Mouse (Mus musculus) cerebellum, adult (tissue): ENCODE results near the gene Fam173a.

Experiments used
- ATAC-seq: cut with Nextera tagmentation; 2 replicates; pipeline ENCODE4 v1.9.2; 2017; ENCODE audit warnings: mild to moderate bottlenecking, moderate library complexity, mixed read lengths; ENCODE audit not compliant: insufficient number of reproducible peaks, low FRiP score, low TSS enrichment

Fam173a gene

DNA sequence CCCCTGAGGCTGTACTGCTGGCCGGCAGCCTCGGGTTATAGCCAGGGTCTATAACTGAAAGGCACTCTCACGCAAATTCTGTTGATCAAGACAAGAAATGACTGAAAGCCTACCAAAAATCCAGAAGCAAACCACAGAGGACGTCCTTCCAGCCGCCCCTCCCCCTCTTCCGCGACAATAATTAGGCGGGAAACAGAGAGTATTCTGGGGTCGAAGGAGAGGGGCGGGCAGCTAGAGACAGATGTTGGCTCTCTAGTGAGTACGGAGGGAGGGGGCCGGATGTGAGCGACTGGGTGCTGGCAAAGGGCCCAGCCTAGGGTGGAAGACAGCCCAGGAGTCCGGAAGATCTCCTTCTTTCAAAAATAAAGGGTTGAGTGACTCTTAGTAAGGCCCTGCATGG is at the start of gene Fam173a:
TSS of gene Fam173a (minus strand) at position 287 of the 400 bp plus-strand sequence.
- no peak for ATAC-seq

GRCm38 (mm10) chr17:25841117-25841880 is 48.6 kb upstream of the Fam173a start, which contains the start of gene Gm20683:
TSS of gene Gm20683 (minus strand) at chr17:25841763.
- ATAC-seq: no peak

- ATAC-seq: no peak
Measured at GRCm38 (mm10) chr17:25840519-25840918, 47.8 kb upstream of the Fam173a start.

GRCm38 (mm10) chr17:25839455-25840235 is 46.9 kb upstream of the Fam173a start:
- ATAC-seq: no peak

GRCm38 (mm10) chr17:25838904-25839303 is 46.2 kb upstream of the Fam173a start:
- ATAC-seq: no peak

- ATAC-seq: no peak
Measured at GRCm38 (mm10) chr17:25837533-25837932, 44.8 kb upstream of the Fam173a start.

DNA sequence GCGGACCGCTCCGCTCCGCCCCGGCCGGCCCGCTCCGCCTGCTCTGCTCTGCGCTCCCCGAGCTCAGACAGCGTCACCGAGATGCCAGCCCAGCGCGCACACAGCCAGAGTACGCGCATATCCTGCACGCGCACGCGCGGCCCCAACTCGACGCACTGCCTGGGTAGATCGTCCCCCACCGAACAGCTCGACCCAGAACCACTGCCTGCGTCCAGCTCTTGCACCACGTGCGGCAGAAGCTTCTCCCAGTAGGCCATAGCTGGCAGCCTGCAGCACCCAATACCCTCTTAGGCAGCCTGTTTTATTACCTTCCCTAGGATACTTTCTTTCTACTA is 44.3 kb upstream of the Fam173a start, which contains the start of gene Rhbdl1:
TSS of gene Rhbdl1 (minus strand) at position 220 of the 335 bp plus-strand sequence.
- peak; percentile 45; the same call in 1 of the 2 replicates for ATAC-seq

DNA sequence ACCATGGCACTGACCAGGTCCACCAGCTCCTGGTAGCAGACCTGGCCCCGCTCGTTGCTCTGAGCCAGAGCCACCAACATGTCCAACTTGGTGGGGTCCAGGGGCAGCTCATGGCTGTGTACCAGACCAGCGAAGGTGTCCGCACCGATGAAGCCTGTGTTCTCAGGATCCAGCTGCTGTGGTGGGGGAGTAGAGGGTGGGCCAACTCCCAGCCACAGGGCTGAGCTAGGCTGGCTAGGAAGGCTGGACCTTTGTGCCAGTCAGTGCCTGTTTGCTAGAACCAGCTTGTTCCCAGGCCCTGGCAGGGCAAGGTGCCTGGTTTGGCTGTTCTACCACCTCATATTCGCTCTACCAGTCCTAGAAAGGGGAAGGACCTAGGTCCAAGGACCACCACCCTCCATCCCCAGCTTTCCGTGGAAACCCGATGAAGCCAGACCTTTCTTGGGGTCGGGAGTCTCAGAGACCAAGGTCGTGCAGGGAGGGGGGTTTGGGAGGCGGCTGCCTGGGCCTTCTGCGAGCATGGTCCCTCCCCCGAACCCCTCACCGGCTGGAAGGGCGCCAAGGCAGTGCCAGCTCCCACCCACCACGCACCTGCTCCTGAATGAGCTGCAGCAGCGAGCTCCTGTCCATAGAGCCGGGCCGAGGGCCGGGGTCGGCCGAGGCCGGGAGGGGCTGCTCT is 43.8 kb upstream of the Fam173a start:
- ATAC-seq: no peak

- ATAC-seq: no peak
Measured at GRCm38 (mm10) chr17:25835816-25836215, 43.1 kb upstream of the Fam173a start.

DNA sequence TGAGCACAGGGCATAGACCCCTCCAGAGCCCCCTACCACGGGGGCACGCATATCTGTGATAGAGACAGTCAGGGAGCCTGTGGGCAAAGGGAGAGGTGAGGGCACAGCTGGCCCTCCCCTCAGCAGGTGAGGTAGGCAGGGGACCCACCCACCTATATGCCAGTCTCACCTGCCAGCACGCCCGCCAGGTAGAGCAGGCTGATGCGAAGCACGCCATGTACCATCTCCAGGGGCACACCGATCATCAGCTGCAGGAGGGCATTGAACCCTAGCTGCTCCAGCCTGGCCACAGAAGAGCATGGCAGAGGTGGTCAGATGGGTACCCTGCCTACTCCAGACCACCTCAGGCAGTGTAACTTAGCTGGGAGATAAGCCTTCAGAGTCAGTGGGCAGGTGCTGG is 42.6 kb upstream of the Fam173a start:
- no peak for ATAC-seq

DNA sequence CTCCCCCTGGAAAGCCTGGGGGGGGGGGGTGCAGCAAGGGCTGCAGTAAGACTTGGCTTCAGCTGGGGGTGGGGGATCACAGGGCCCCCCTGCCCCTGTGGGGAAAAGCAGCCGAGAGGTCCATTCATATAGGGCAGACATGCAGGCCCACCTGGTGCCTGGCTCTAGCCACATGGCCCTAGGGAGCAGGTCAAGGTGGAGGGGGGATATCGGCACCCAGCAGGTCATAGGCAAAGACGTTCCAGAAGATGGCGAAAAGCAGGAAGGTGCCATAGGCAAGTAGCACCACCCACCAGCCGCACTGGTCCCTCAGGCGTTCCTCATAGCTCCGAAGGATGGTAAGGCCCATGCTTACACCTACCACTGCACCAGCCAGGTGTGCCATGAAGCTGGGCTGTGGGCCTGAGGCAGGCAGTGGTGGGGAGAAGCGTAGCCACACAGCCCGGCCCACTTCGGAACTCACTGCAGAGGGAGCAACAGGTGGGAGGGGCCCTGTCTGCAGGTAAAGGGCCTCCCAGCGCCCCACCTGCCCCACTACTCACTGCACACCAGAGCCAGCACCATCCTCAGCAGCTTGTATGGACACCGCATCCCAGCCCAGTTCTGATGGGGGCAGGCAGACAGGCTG is 42.0 kb upstream of the Fam173a start:
- no peak for ATAC-seq

DNA sequence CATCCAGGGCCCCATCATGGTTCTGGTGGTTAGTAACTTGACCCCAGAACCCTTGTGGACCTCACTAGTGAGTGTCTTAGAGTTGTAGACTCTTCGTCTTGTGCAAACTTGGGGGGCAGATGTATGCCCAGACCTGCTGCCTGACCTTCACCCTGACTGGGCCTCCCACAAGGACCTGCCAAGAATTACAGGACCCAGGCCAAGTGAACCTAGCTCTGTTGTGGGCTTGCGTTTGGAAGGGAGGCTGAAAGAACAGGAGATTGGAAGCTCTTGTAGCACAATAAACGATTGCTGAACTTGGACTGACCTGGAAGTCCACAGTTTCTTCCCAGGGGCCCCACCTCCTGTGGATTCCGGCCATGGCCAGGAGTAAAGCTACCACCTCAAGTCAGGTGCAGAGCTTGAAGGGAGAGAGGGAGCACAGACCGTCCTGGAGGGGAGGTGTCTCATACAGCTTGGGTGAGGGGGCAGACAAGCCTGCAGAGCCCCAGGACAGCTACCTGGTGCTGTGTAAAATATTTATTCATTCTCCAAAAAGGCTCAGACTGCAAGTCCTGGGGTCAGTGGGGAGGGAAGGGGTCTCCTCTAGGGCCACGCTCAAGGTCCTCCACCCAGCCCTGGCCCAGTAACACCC is 41.4 kb upstream of the Fam173a start:
- no peak for ATAC-seq

- 0 out of 2 replicates have a peak, but pooled peaks have one; percentile 2 for ATAC-seq
Measured at GRCm38 (mm10) chr17:25833291-25833663, 40.6 kb upstream of the Fam173a start, which contains the start of gene Stub1. TSS of gene Stub1 (minus strand) at chr17:25833404.

DNA sequence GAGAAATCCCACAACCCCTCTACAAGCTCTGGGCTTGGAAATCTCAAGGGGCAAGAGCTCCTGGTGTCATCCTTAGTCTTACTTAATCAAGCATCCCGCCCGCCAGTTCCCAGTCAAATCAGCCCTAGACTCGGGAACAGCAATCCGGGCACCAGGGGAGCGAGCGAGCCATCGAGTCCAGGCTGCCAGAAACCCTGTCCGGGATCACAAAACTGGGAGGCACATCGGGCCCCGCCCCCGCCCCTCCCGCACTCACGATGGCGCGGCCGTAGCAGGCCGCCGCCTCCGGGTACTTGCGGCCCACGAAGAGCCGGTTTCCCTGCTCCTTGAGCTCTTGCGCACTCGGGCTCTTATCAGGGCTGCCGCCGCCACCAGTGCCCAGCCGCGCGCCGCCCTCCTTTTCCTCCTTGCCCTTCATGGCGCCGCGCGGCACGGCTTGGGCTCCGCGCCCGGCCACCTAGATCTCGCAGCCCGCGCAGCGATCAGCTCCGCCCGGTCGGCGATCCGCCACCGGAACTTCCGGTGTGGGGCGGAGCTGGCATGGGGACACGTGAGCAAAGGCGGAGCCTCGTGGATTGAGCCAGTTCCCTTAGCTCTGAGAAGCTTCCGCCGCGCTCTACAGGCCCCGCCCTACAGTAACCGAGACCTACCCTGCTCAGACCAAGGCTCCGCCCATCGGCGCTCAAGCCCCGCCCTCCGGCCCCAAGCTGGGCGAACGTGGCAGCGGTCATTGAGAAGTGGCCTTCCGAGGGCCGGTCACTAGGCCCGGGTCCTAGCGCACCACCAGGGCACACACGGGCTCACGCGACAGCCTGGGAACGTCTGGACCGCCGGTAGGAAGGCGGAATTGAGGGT is 40.0 kb upstream of the Fam173a start:
- peak; percentile 62 for ATAC-seq

DNA sequence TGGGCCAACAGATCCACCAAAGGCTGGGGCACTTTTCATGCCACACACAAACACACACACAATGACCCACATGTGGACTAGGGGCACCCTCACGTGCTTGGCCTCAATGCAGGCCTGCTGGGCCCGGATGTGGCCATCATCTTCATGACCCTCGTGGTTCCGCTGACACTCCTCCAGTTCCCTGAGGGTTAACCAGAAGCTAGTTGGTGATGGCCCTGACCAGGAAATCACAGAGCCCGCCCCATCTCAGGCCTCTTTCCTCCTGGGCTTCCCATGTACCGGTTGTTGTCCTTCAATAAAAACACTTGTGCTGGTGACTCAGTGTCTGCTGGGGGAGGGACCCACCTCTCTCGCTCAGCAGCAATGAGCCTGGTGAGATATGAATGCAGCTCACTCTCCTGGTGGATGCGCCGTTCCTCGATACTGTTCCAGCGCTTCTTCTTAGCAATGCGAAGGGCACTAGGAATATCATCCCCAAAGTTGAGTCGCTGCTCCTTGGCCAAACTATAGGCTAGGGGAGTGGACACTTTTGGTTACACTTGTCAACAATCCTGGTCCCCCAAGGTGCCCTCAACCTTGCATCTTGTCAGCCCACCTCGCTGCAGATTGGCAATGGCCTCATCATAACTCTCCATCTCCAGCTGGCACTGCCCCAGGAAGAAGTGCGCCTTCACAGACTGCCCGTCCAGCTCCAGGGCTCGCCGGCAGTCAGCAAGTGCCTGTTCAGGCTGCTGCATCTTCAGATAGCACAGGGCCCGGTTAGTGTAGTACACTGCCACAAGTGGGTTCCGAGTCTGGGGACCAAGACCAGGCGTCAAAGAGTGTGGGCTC is 39.0 kb upstream of the Fam173a start:
- ATAC-seq: no peak

DNA sequence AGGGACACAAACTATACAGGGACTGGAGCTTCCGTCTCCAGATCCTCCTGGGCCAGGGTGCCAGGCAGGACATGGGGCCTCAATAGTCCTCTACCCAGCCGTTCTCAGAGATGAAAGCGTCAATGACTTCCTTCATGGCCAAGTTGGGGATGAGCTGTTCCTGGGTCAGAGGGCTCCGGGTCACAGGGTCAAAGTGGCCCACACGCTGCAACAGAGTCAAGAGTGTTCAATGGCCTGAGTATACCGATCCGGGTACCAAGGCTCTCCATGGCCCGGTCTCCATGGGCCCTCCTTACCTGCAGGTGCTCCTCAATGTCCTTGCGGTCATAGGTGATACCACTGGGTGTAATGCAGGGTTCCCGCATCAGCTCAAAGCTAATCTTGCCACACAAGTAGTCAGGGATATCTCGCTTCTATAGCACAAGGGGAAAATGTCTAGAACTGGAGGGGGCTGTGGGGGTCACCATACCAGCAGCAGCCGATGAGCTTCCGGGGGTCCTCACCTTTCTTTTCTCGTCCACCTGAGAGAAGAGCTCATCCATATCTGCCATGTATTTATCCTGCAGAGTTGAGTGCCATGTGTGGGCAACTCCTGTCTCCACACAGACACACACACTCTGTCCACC is 38.2 kb upstream of the Fam173a start:
- no peak for ATAC-seq

DNA sequence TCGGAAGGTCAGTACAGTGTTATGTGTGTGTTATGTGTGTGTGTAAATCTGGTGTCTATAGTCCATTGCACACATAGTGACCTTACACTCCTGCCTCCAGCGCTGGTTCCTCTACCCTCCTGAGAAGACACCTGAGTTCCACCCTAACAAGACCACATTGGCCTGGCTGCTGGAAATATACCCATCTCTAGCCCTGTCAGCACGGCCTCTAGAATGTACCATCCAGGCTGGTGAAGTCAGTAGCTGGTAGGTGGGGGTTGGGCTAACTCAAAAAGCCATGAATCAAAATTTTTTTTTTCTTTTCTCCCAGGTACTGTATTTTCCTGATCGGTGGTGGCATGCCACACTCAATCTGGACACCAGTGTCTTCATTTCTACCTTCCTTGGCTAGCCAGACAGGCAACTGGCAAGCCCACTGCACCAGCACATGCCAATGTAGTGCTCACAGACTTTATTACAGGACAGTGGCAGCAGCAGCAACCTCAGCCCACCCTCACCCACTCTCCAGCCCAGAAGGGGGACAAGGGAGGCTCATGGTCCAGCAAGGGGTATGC is 37.6 kb upstream of the Fam173a start:
- no peak for ATAC-seq
